Mouse (Mus musculus) heart, postnatal 36 days (tissue): ENCODE data around the gene Lin28b. TPM values are rescaled to one million over a fixed set of nuclear protein-coding genes. Genes with fewer than 3 reads are reported as not detected.

Source experiments
- DNase-seq, 2 experiments: peaks; one replicate each; pipeline ENCODE4 v3.0.0; 2021 to 2022
- intact Hi-C: fragments of 180-260 bp; cut with DNase I; formaldehyde crosslinking; loops from one replicate; pipeline ENCODE4 v1.15.1; 2025
- total RNA-seq, 2 experiments: library from RNA; stranded (reverse); gene quantifications; 2 replicates each; pipeline ENCODE4 v1.2.3; 2021

Gene Lin28b
- under 1 TPM; 0.16 to 0.17 TPM for total RNA-seq

GRCm38 (mm10) chr10:45485761-45486602 is at the start of gene Lin28b:
Gene Lin28b (minus strand): TSS chr10:45486395.
- DNase-seq = peak; percentile 5 to 22
- intact Hi-C loops = no loop called here

- intact Hi-C loops = loop anchor here (5.0 kb wide), 2 partner anchors 129 to 414 kb away; no protein-coding TSS in a partner anchor
These were observed 25.6 kb upstream of the Lin28b start for GRCm38 (mm10) chr10:45511764-45512163.

GRCm38 (mm10) chr10:45510662-45511061 is 24.5 kb upstream of the Lin28b start:
- no peak for DNase-seq
- intact Hi-C loops = loop anchor here (5.0 kb wide), 2 partner anchors 128 to 413 kb away; no protein-coding TSS in a partner anchor

More at GRCm38 (mm10) chr10:45511764-45512163, 25.6 kb upstream of the Lin28b start:
- no peak for DNase-seq

- no peak for DNase-seq
- intact Hi-C loops = no loop called here
These were observed 14.1 kb upstream of the Lin28b start for GRCm38 (mm10) chr10:45500259-45500658.

GRCm38 (mm10) chr10:45486603-45486946 is 380 bp upstream of the Lin28b start:
- DNase-seq = no peak
- intact Hi-C loops = no loop called here

- no peak for DNase-seq
- intact Hi-C loops = no loop called here
These were observed 902 bp downstream of the Lin28b start for GRCm38 (mm10) chr10:45485226-45485760.

- intact Hi-C loops = no loop called here
- no peak for DNase-seq
These were observed 3.0 kb downstream of the Lin28b start for GRCm38 (mm10) chr10:45483210-45483609.

GRCm38 (mm10) chr10:45473663-45474333 is 12.4 kb downstream of the Lin28b start:
- DNase-seq = peak; percentile 3 to 7
- intact Hi-C loops = loop anchor here (5.0 kb wide), 1 partner anchor 946 kb away; the partner anchor contains the start of gene Prdm1

GRCm38 (mm10) chr10:45473143-45473484 is 13.1 kb downstream of the Lin28b start:
- intact Hi-C loops = loop anchor here (5.0 kb wide), 1 partner anchor 946 kb away; the partner anchor contains the start of gene Prdm1
- no peak for DNase-seq

GRCm38 (mm10) chr10:45472431-45473142 is 13.6 kb downstream of the Lin28b start:
- intact Hi-C loops = loop anchor here (5.0 kb wide), 1 partner anchor 945 kb away; the partner anchor contains the start of gene Prdm1

GRCm38 (mm10) chr10:45471321-45471720 is 14.9 kb downstream of the Lin28b start:
- intact Hi-C loops = loop anchor here (5.0 kb wide), 1 partner anchor 944 kb away; the partner anchor contains the start of gene Prdm1
- DNase-seq = no peak

More at GRCm38 (mm10) chr10:45472431-45473142, 13.6 kb downstream of the Lin28b start:
- DNase-seq = no peak

- intact Hi-C loops = loop anchor here (5.0 kb wide), 1 partner anchor 943 kb away; the partner anchor contains the start of gene Prdm1
- DNase-seq = no peak
These were observed 16.0 kb downstream of the Lin28b start for GRCm38 (mm10) chr10:45470079-45470739.

- DNase-seq = no peak
- intact Hi-C loops = no loop called here
These were observed 16.9 kb downstream of the Lin28b start for GRCm38 (mm10) chr10:45469027-45469996.

GRCm38 (mm10) chr10:45468180-45468915 is 17.8 kb downstream of the Lin28b start:
- intact Hi-C loops = no loop called here
- no peak for DNase-seq

- intact Hi-C loops = no loop called here
- DNase-seq = no peak
These were observed 27.6 kb downstream of the Lin28b start for GRCm38 (mm10) chr10:45458637-45459036.

GRCm38 (mm10) chr10:45458074-45458473 is 28.1 kb downstream of the Lin28b start:
- no peak for DNase-seq

GRCm38 (mm10) chr10:45446625-45447024 is 39.6 kb downstream of the Lin28b start:
- intact Hi-C loops = no loop called here

More at GRCm38 (mm10) chr10:45458074-45458473, 28.1 kb downstream of the Lin28b start:
- intact Hi-C loops = no loop called here

GRCm38 (mm10) chr10:45446215-45446614 is 40.0 kb downstream of the Lin28b start:
- intact Hi-C loops = no loop called here
- no peak for DNase-seq

More at GRCm38 (mm10) chr10:45446625-45447024, 39.6 kb downstream of the Lin28b start:
- DNase-seq = no peak
